Mouse (Mus musculus) brain, embryonic 14.5 days (tissue): ENCODE data around the gene Zkscan14. TPM values are rescaled to one million over a fixed set of nuclear protein-coding genes. Genes with fewer than 3 reads are reported as not detected.
"Not testable (repeated sequence)": the region's sequence is repeated elsewhere in the genome, so short reads cannot be mapped to it uniquely, and the experiment has no call there.

Source experiments
- DNase-seq: peaks from one replicate; pipeline ENCODE4 v3.0.0-alpha.2; 2011; ENCODE audit warnings: low read depth
- CTCF ChIP-seq: fragments of 200-500 bp; IDR thresholded peaks from 2 replicates; pipeline ENCODE4 v1.5.1; 2012; ENCODE audit warnings: inconsistent platforms, mild to moderate bottlenecking, moderate library complexity, borderline replicate concordance; ENCODE audit not compliant: insufficient read depth, insufficient read length; ENCODE audit errors: extremely low read depth
- POLR2A ChIP-seq: fragments of 200-500 bp; IDR thresholded peaks from 2 replicates; pipeline ENCODE4 v1.6.1; 2012; ENCODE audit warnings: mild to moderate bottlenecking, inconsistent platforms, borderline replicate concordance; ENCODE audit not compliant: poor library complexity, insufficient read depth, insufficient read length, severe bottlenecking; ENCODE audit errors: extremely low read depth
- polyA plus RNA-seq: library from polyadenylated mRNA; depleted of rRNA; stranded (reverse); fragments of >200 nt; gene quantifications from 2 replicates; pipeline ENCODE4 v1.2.3, GENCODE M21; 2012

Zkscan14 gene
- polyA plus RNA-seq, 1 experiment = 6.7 TPM

GRCm38 (mm10) chr5:145218206-145218605 is 16.5 kb upstream of the Zkscan14 start:
- DNase-seq = no peak
- TF ChIP-seq POLR2A = no peak
- no peak for TF ChIP-seq CTCF

GRCm38 (mm10) chr5:145217746-145218145 is 16.1 kb upstream of the Zkscan14 start:
- no peak for TF ChIP-seq POLR2A
- no peak for TF ChIP-seq CTCF
- no peak for DNase-seq

DNA sequence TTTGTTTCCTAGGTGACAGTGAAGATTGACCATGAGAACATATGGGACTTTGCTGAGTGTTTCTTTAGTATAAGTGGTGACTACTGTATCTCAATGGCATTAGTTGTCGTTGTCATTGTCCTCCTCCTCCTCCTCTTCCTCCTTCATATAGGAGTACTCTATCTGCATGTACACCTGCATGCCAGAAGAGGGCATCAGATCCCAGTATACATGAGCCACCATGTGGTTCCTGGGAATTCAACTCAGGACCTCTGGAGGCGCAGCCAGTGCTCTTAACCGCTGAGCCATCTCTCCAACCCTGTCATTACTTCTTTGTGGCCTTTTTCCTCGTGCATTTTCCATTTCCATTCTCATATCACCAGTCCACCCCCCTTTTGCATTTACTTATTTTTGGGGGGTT is 13.0 kb upstream of the Zkscan14 start:
- no peak for DNase-seq
- TF ChIP-seq CTCF = no peak
- TF ChIP-seq POLR2A = no peak

- TF ChIP-seq CTCF = no peak
- TF ChIP-seq POLR2A = no peak
Observed at GRCm38 (mm10) chr5:145213505-145213904, 11.8 kb upstream of the Zkscan14 start.

GRCm38 (mm10) chr5:145212216-145212615 is 10.5 kb upstream of the Zkscan14 start:
- TF ChIP-seq CTCF (no peak), POLR2A (no peak)
- no peak for DNase-seq

More at GRCm38 (mm10) chr5:145213505-145213904, 11.8 kb upstream of the Zkscan14 start:
- DNase-seq = no peak

- no peak for DNase-seq
- TF ChIP-seq POLR2A (no peak), CTCF (no peak)
Observed at GRCm38 (mm10) chr5:145211340-145211739, 9.7 kb upstream of the Zkscan14 start.

DNA sequence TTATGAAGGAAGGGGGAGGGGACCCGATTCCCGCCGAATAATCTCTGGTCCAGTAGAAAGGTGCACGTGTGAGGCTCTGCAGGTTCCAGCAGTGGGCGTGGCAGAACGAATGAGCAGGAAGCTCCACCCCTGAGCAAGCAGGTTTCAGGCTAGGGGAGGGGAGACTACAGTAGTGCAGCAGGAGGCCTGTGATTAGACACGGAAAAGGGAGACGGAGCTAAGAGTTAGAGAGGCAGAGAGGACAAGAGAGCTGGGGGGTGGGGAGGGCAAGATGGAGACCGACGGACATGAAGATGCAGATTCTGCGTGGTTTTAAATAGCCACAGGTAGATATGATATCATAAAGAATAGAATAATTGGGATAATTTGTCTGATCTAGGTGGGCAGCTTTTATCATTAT is 6.7 kb upstream of the Zkscan14 start:
- DNase-seq = not testable (repeated sequence)

GRCm38 (mm10) chr5:145207954-145208353 is 6.3 kb upstream of the Zkscan14 start:
- no peak for DNase-seq
- TF ChIP-seq CTCF = no peak
- TF ChIP-seq POLR2A = no peak

DNA sequence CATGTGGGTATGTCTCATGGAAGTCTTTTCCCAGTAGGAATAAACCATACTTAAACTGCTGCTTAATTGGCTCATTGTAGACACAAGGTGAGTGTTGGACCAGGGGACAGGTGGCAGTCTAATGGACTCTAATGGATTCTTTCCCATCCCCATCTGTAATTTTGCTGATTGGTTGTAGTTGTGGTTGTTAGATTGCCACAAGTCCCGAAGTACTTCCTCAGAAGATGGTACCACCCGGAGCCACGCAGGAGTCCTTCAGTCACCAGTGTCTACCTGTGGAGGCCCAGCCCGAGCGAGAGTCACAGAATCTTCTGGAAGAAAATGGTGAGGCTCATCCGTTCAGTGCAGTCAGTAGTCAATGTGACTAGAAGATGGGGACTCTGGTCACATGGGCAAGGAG is 5.7 kb upstream of the Zkscan14 start:
- no peak for DNase-seq
- TF ChIP-seq CTCF (no peak), POLR2A (no peak)

DNA sequence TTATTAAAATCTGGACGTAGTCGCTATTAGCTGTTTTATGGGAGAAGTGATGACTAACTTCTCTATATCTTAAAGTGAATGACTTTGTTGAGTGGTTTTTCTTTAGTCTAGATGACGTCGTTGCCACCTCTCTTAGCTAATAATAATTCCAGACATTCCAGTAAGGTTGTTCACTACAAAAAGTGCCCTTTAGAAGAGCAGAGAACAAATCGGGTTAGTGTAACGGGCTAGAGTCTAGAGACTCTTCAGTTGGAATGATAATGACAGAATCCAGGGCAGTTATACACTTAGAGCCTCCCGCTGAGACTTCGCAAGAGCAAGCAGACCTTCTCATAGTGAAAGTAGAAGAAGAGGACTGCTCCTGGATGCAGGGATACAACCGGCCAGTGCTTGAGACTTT is 3.4 kb upstream of the Zkscan14 start:
- no peak for TF ChIP-seq CTCF
- DNase-seq = no peak

- peak; percentile 100 for DNase-seq
- TF ChIP-seq CTCF = peak; percentile 3; the same call in 1 of the 2 replicates
- TF ChIP-seq POLR2A = peak; percentile 57; the same call in 1 of the 2 replicates
Observed at GRCm38 (mm10) chr5:145203936-145204691, 2.4 kb upstream of the Zkscan14 start, which contains the start of gene Zkscan5. Gene Zkscan5 (plus strand): TSS chr5:145204562.

DNA sequence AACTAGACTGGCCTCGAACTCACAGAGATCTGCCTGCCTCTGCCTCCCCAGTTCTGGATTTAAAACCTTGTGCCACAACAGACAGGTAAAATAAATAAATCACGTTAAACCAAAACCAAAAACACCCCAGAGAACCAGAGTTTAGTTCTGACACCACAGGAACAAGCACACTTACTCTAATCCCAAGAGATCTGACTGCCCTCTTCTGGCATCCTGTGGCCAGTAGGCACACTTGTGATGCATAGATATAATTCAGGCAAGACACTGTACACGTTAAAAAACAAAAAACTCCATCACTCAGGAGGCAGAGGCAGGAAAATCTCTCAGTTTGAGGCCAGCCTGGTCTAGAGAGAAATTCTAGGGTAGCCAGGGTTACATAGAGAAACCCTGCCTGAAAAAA is 778 bp upstream of the Zkscan14 start:
- no peak for DNase-seq
- TF ChIP-seq CTCF (no peak), POLR2A (no peak)

DNA sequence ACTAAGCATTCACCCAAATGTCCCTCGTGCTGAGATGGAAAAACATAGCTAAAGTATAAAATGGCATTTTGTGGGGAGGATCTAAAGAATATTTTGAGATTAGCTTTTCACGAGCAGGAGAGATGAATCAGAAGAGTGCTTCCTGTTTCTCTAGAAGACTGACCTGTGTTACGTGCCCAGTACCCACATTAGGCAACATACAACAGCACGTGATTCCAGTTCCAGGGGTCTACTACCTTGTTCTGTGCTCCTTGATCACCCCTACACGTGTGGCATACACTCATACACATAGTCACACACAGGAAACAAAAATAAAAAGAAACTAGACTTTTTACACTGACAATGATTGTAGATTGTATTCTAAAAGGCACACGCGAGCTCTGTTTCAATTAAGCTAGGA is 1.3 kb downstream of the Zkscan14 start:
- DNase-seq = no peak
- TF ChIP-seq POLR2A (no peak), CTCF (no peak)

DNA sequence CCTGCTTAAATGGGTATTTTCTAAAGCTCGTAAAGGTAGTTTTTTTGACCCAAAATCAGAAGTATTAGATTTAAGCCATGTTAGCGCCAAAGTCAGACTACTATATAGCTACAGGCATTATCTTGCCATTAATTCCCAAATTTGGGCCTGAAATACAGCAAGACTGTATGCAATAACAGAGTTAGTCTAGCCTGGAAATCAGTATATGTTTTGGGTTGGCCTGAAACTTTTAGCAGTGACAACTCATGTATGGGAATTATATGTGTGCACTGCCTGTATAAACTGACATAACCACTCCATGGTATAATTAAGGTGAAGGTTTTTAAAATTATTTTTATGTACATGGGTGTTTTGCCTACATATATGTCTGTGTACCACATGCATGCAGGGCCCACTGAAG is 9.7 kb downstream of the Zkscan14 start, which contains the start of gene Atp5j2:
TSS of gene Atp5j2 (minus strand) at position 101 of the 400 bp plus-strand sequence.
- TF ChIP-seq CTCF (no peak), POLR2A (no peak)

More for the DNA sequence above, 9.7 kb downstream of the Zkscan14 start, which contains the start of gene Atp5j2:
- DNase-seq = no peak
